Mouse (Mus musculus): ENCODE results near the gene Ppp1r2.
"Not testable (repeated sequence)": the region's sequence is repeated elsewhere in the genome, so short reads cannot be mapped to it uniquely, and the experiment has no call there.

- TF ChIP-seq CTCF (IDR thresholded peaks at IDR 0.05; ENCODE audit: borderline replicate concordance, control insufficient read depth, extremely low read depth, insufficient read depth, low read length, poor library complexity); POLR2A (IDR thresholded peaks at IDR 0.05; ENCODE audit: control insufficient read depth, extremely low read depth, insufficient read depth, low read length, poor library complexity): not testable (repeated sequence)
Observed at GRCm38 (mm10) chr16:31319723-31320122, 44.6 kb upstream of the Ppp1r2 start.

Data from thymus, adult 2 months (tissue).